Comparison of ENCODE assay signal across 8 mouse cellular contexts in the genomic region with DNA sequence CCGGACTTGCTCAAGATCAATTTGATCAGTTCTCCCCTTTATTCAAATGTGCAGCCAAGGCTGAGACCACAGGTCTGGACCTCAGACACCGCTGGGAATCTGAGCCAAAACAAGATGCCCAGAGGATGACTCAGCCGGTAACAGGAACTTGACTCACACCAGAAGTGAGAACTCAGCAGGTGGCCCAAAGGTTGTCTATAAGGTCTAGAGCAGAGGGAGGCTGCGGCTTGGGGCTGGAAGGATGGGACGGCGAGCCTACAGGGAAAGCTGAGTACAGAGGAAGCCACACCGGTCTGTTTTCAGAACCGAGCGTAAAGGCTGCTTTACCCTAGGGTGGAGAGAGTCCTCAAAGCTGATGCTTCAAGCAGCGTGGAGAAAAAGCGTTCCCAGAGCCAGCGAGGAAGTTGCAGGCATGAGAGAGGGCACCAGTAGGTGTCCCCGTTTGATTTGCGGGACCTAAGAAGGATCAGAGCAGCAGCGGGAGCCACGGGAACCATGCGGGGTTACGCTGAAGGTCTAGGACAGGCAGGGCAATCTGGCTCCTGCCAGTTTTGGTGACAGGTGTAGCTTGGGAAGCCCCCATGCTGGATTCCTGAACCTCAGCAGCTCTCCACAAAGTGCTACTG. TPM values are rescaled to one million over a fixed set of nuclear protein-coding genes. Genes with fewer than 3 reads are reported as not detected.
DNase-seq lines count a peak whose midpoint lies in the region; ATAC-seq and TF ChIP-seq lines count a peak whose summit lies in the region.

No protein-coding gene starts in this region.

- peaks cover 7% of the 10 kb centered on the region for H3K9me3 ChIP-seq in heart, embryonic 12.5 days (replicated peaks)
- no peaks in the 10 kb centered on the region for H3K9me3 ChIP-seq in ES-E14 (ENCODE audit: control insufficient read depth, insufficient read depth, low read depth, low read length)
- no peaks in the 10 kb centered on the region for H3K9me3 ChIP-seq in intestine, embryonic 16.5 days (ENCODE audit: control insufficient read depth, low read length)
- H3K9me3 ChIP-seq in stomach, embryonic 16.5 days (replicated peaks; ENCODE audit: control insufficient read depth, low read length): no peaks in the 10 kb centered on the region

- WGBS in heart, embryonic 12.5 days: 7% methylated on average over 18 of the region's 18 CpGs
- WGBS in intestine, embryonic 16.5 days: 17% methylated on average over 18 of the region's 18 CpGs
- 16% methylated on average over 18 of the region's 18 CpGs for WGBS in stomach, embryonic 16.5 days

- H3K9ac ChIP-seq in heart, embryonic 12.5 days: peak overlapping the region; percentile 11; the same call in 1 of the 2 replicates
- no peak overlapping the region for H3K9ac ChIP-seq in ES-E14 (ENCODE audit: insufficient read depth, low read depth, low read length, poor library complexity, severe bottlenecking)
- H3K9ac ChIP-seq in intestine, embryonic 16.5 days (ENCODE audit: low read depth, low read length): no peak overlapping the region
- H3K9ac ChIP-seq in stomach, embryonic 16.5 days (ENCODE audit: low read length): 0 out of 2 replicates have a peak overlapping the region, but pooled peaks have one; percentile 12

- no peak for DNase-seq in heart, adult 8-10 months (ENCODE audit: low spot score)
- peak; percentile 47 for DNase-seq in ES-E14 (ENCODE audit: low read depth, low spot score)
- peak; percentile 13 to 36 for DNase-seq in cerebellum, postnatal 36 days
- no peak for DNase-seq in gastrocnemius, adult 18-20 months (ENCODE audit: low spot score)

- no peak overlapping the region for H3K27ac ChIP-seq in heart, embryonic 12.5 days (ENCODE audit: poor library complexity, severe bottlenecking)
- no peak overlapping the region for H3K27ac ChIP-seq in ES-E14 (ENCODE audit: insufficient read depth, low read depth, low read length, poor library complexity, severe bottlenecking)
- H3K27ac ChIP-seq in intestine, embryonic 16.5 days (ENCODE audit: low read length): no peak overlapping the region
- no peak overlapping the region for H3K27ac ChIP-seq in stomach, embryonic 16.5 days (ENCODE audit: low read length)

- H3K36me3 ChIP-seq in heart, embryonic 12.5 days: no peaks in the 10 kb centered on the region
- no peaks in the 10 kb centered on the region for H3K36me3 ChIP-seq in ES-E14 (ENCODE audit: control insufficient read depth, insufficient read depth, low read length, poor library complexity, severe bottlenecking)
- H3K36me3 ChIP-seq in intestine, embryonic 16.5 days (ENCODE audit: control insufficient read depth, insufficient read depth, low read length): no peaks in the 10 kb centered on the region
- no peaks in the 10 kb centered on the region for H3K36me3 ChIP-seq in stomach, embryonic 16.5 days (ENCODE audit: control insufficient read depth, insufficient read depth, low read length)

- peak overlapping the region; percentile 21; the same call in 1 of the 2 replicates for H3K4me3 ChIP-seq in heart, embryonic 12.5 days
- H3K4me3 ChIP-seq in ES-E14 (ENCODE audit: insufficient read depth in 1 of 2, low read depth in 1 of 2, low read length in 2 of 2, poor library complexity in 1 of 2, severe bottlenecking in 1 of 2): peak overlapping the region in 1 of 2 experiments; percentile 30; a peak in 1 of 4 replicates
- no peak overlapping the region for H3K4me3 ChIP-seq in intestine, embryonic 16.5 days (ENCODE audit: low read length)
- H3K4me3 ChIP-seq in stomach, embryonic 16.5 days (replicated peaks; ENCODE audit: low read length): no peak overlapping the region

- no peak for ATAC-seq in heart, embryonic 12.5 days (ENCODE audit: insufficient number of reproducible peaks, low FRiP score)
- no peak for ATAC-seq in intestine, embryonic 16.5 days
- no peak for ATAC-seq in stomach, embryonic 16.5 days (ENCODE audit: insufficient read depth, low FRiP score)
- no peak for ATAC-seq in megakaryocyte-erythroid progenitor cell, adult 5-6 weeks (replicated peaks; ENCODE audit: low FRiP score, low TSS enrichment, poor library complexity, severe bottlenecking)

- in situ Hi-C loops in ES-E14 (cut with MboI; ENCODE audit: low sequenced_read_pairs in 2 of 2, unreplicated experiment in 2 of 2): no loop called here

- H3K4me2 ChIP-seq in heart, embryonic 12.5 days: peak overlapping the region; percentile 63
- H3K4me2 ChIP-seq in intestine, embryonic 16.5 days (ENCODE audit: low read depth, low read length): peak overlapping the region; percentile 29
- H3K4me2 ChIP-seq in stomach, embryonic 16.5 days (ENCODE audit: low read depth, low read length): peak overlapping the region; percentile 27; the same call in 1 of the 2 replicates

- peaks cover 10% of the 10 kb centered on the region; the same call in 1 of the 2 replicates for H3K4me1 ChIP-seq in heart, embryonic 12.5 days (replicated peaks)
- H3K4me1 ChIP-seq in ES-E14 (ENCODE audit: control insufficient read depth in 2 of 2, insufficient read depth in 2 of 2, low read length in 2 of 2, poor library complexity in 1 of 2): peaks cover 2 to 3% of the 10 kb centered on the region in 2 experiments; a peak in 1 of 4 replicates
- no peaks in the 10 kb centered on the region; the same call in 1 of the 2 replicates for H3K4me1 ChIP-seq in intestine, embryonic 16.5 days (ENCODE audit: control insufficient read depth, insufficient read depth, low read length)
- peaks cover 2% of the 10 kb centered on the region; the same call in 1 of the 2 replicates for H3K4me1 ChIP-seq in stomach, embryonic 16.5 days (ENCODE audit: control insufficient read depth, insufficient read depth, low read length)

- no peaks in the 10 kb centered on the region for H3K27me3 ChIP-seq in heart, embryonic 12.5 days (replicated peaks)
- no peaks in the 10 kb centered on the region for H3K27me3 ChIP-seq in intestine, embryonic 16.5 days (replicated peaks; ENCODE audit: control insufficient read depth, insufficient read depth, low read length)
- H3K27me3 ChIP-seq in stomach, embryonic 16.5 days (ENCODE audit: control insufficient read depth, insufficient read depth, low read length): no peaks in the 10 kb centered on the region

TF ChIP-seq in ES-E14, 5 proteins besides CTCF, POLR2A, EP300 and RAD21:
- TF ChIP-seq MAFK (IDR thresholded peaks at IDR 0.05; ENCODE audit: insufficient read depth, low read depth, low read length) (no peak), ZC3H11A (IDR thresholded peaks at IDR 0.05; ENCODE audit: borderline replicate concordance, low read depth, low read length) (no peak), ZNF384 (IDR thresholded peaks at IDR 0.05; ENCODE audit: low read depth, low read length) (no peak), HCFC1 (IDR thresholded peaks at IDR 0.05; ENCODE audit: borderline replicate concordance, insufficient read depth, low read length) (no peak), CHD2 (IDR thresholded peaks at IDR 0.05; ENCODE audit: low read depth, low read length) (no peak)
TF ChIP-seq in ES-E14: peak in this region for 0.

RNA-seq across cellular contexts. Expression of a gene that starts 32.2 kb away (rescaled TPM):
- polyA plus RNA-seq in heart, embryonic 12.5 days (2016; fragmentation: Nextera tagmentation; extraction: Ambion mirVana): 0.12 and 0.36 TPM in 2 replicates
- total RNA-seq in heart, adult 8-10 months (2022): 10 to 100 TPM in 2 of 4 experiments, 1 to 10 TPM in 2; 7.9 to 12.2 (median 9.7) TPM
- total RNA-seq in ES-E14 (2012; rRNA removed): 0.04 TPM in 1 of 2 replicates, not detected in the other
- polyA plus RNA-seq in intestine, embryonic 16.5 days (2015; fragmentation: Nextera tagmentation; extraction: Ambion mirVana): 0.50 and 0.53 TPM in 2 replicates
- polyA plus RNA-seq in stomach, embryonic 16.5 days (2015; fragmentation: Nextera tagmentation; extraction: Ambion mirVana): 0.62 and 0.65 TPM in 2 replicates
- total RNA-seq in megakaryocyte-erythroid progenitor cell, adult 5-6 weeks (2014; fragmentation: Nextera tagmentation): not detected in 2 replicates
- total RNA-seq in megakaryocyte-erythroid progenitor cell, adult 5-6 weeks (2017): 0.47 TPM in 1 of 2 replicates, not detected in the other
- 1 to 10 TPM; 3.8 to 3.9 TPM for total RNA-seq in gastrocnemius, adult 18-20 months (2021)

Comparison
In these comparisons a context has a peak if more than half of its experiments do, and no peak if none do; other contexts are left out.
1. H3K9ac ChIP-seq: peak in heart, embryonic 12.5 days (single experiment) and stomach, embryonic 16.5 days (single experiment); none in ES-E14 (single experiment) and intestine, embryonic 16.5 days (single experiment).
2. DNase-seq: peak in ES-E14 (single experiment) and cerebellum, postnatal 36 days (2 of 2); none in heart, adult 8-10 months (single experiment) and gastrocnemius, adult 18-20 months (single experiment).
3. Peak in every context shown above with its lines, with median percentiles within 50 percentile points of each other: H3K4me2 ChIP-seq.